Mouse (Mus musculus) hindbrain, embryonic 16.5 days (tissue): ENCODE data around the gene Sbk2. TPM values are rescaled to one million over a fixed set of nuclear protein-coding genes. Genes with fewer than 3 reads are reported as not detected.
A peak's percentile ranks its signal among the peaks of the same experiment; 100 is the strongest.

Experiments
- ATAC-seq: fragments of 200-750 bp; cut with Nextera tagmentation; 2 replicates; pipeline ENCODE4 v1.8.0; 2017; ENCODE audit warnings: moderate TSS enrichment, moderate library complexity
- H3K27ac ChIP-seq: fragments of 300-500 bp; sonication (generic); 2 replicates; pipeline ENCODE4 v1.5.1; 2014; ENCODE audit warnings: low read depth, mild to moderate bottlenecking, control low read depth, low read length, moderate library complexity
- H3K27me3 ChIP-seq: fragments of 300-500 bp; sonication (generic); replicated peaks from 2 replicates; pipeline ENCODE4 v1.6.1; 2014; ENCODE audit warnings: low read length; ENCODE audit not compliant: control insufficient read depth, insufficient read depth
- H3K36me3 ChIP-seq: fragments of 300-500 bp; sonication (generic); 2 replicates; pipeline ENCODE4 v1.6.1; 2014; ENCODE audit warnings: mild to moderate bottlenecking, low read length, moderate library complexity, mixed read lengths; ENCODE audit not compliant: control insufficient read depth, insufficient read depth
- H3K4me1 ChIP-seq: fragments of 300-500 bp; sonication (generic); 2 replicates; pipeline ENCODE4 v1.6.1; 2014; ENCODE audit warnings: low read depth, low read length; ENCODE audit not compliant: control insufficient read depth, insufficient read depth
- H3K4me2 ChIP-seq: fragments of 300-500 bp; sonication (generic); 2 replicates; pipeline ENCODE4 v1.6.1; 2014; ENCODE audit warnings: mild to moderate bottlenecking, low read length, control low read depth, moderate library complexity
- H3K4me3 ChIP-seq: fragments of 300-500 bp; sonication (generic); 2 replicates; pipeline ENCODE4 v1.5.1; 2014; ENCODE audit warnings: mild to moderate bottlenecking, low read length, control low read depth, moderate library complexity
- H3K9ac ChIP-seq: fragments of 300-500 bp; sonication (generic); 2 replicates; pipeline ENCODE4 v1.6.1; 2014; ENCODE audit warnings: low read depth, mild to moderate bottlenecking, control low read depth, low read length, moderate library complexity
- H3K9me3 ChIP-seq: fragments of 300-500 bp; sonication (generic); 2 replicates; pipeline ENCODE4 v1.6.1; 2014; ENCODE audit warnings: mild to moderate bottlenecking, low read length, moderate library complexity; ENCODE audit not compliant: control insufficient read depth
- WGBS: fragments of 180-500 bp; shearing (Covaris S2); extraction: QIAGEN DNeasy Blood & Tissue Kit; methylation state at CpG from one replicate; pipeline ENCODE4 v1.1.7; 2014; 5-methylcytosine and 5-hydroxymethylcytosine counted together
- polyA plus RNA-seq: library from polyadenylated mRNA; unstranded; fragments of >200 nt; fragmentation: Nextera tagmentation; extraction: Ambion mirVana; gene quantifications from 2 replicates; pipeline ENCODE4 v1.2.1, GENCODE M21; 2015

The Sbk2 gene
- polyA plus RNA-seq, 1 experiment from 2014 or later, result not detected

DNA sequence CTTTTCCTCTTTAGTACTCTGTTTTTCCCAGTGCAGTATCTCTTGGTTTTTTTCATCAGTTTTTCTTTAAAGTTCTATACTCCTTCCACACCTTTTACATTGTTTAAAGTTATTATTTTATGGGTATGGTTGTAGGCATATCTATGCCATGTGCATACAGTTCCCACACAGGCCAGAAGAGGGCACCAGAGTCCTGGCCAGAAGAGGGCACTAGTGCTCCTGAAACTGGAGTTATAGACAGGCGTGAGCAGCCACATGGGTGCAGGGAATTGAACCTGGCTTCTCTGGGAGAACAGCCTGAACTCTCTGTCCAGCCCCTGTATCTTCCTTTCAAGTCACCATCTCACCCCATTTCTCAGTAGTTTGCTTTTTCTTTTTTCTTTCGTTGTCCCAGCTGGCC lies 25.8 kb downstream of the Sbk2 start:
- Histone ChIP-seq H3K27me3 (no peaks in the 10 kb centered on the region), H3K4me3 (no peak overlapping the region), H3K27ac (no peak overlapping the region), H3K36me3 (no peaks in the 10 kb centered on the region), H3K9ac (no peak overlapping the region), H3K9me3 (no peaks in the 10 kb centered on the region), H3K4me1 (no peaks in the 10 kb centered on the region; the same call in 1 of the 2 replicates), H3K4me2 (no peak overlapping the region)
- ATAC-seq, result no peak
- WGBS, result 34% methylated on average over 2 of the region's 2 CpGs

DNA sequence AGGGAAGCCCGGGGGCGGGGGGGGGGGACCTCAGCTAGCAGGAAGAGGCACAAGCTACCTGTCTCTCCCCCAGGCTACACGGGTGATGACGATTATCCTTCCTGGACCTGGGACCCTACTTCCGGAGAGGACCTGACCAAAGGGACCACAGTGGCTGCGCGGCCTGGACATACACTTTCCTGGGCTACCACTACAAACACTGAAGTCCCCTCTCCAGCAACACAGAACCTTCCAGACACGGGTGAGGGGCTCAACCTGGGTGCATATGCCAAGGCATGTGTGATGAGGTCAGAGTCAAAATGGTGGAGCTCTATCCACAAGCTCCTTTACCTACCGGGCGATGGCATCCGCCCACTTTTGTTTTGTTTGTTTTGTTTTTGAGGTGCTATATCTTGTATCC lies 26.8 kb downstream of the Sbk2 start:
- no peaks in the 10 kb centered on the region for H3K36me3 ChIP-seq
- H3K9me3 ChIP-seq, result no peaks in the 10 kb centered on the region
- WGBS, result 82% methylated on average over 8 of the region's 11 CpGs
- H3K4me3 ChIP-seq, result no peak overlapping the region
- no peak overlapping the region for H3K9ac ChIP-seq
- no peak for ATAC-seq
- H3K4me2 ChIP-seq, result no peak overlapping the region
- H3K27ac ChIP-seq, result no peak overlapping the region
- H3K27me3 ChIP-seq, result no peaks in the 10 kb centered on the region
- H3K4me1 ChIP-seq, result no peaks in the 10 kb centered on the region

DNA sequence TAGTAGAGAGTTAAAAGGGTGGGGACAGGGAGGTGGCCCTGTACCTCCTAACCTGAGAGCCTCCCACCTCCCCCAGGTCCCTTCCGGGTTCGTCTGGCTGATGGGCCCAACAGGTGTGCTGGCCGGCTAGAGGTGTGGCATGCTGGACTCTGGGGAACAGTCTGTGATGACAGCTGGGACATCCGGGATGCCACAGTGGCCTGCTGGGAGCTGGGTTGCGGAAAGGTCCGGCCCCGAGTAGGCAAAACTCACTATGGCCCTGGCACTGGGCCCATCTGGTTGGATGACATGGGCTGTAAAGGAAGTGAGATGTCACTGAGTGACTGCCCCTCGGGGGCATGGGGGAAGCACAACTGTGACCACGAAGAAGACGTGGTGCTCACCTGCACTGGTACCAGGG lies 27.4 kb downstream of the Sbk2 start:
- WGBS, result 76% methylated on average over 10 of the region's 10 CpGs
- Histone ChIP-seq H3K27me3 (no peaks in the 10 kb centered on the region), H3K9me3 (no peaks in the 10 kb centered on the region), H3K4me3 (no peak overlapping the region), H3K36me3 (no peaks in the 10 kb centered on the region), H3K9ac (no peak overlapping the region), H3K4me1 (no peaks in the 10 kb centered on the region), H3K4me2 (no peak overlapping the region), H3K27ac (no peak overlapping the region)
- ATAC-seq, result no peak

DNA sequence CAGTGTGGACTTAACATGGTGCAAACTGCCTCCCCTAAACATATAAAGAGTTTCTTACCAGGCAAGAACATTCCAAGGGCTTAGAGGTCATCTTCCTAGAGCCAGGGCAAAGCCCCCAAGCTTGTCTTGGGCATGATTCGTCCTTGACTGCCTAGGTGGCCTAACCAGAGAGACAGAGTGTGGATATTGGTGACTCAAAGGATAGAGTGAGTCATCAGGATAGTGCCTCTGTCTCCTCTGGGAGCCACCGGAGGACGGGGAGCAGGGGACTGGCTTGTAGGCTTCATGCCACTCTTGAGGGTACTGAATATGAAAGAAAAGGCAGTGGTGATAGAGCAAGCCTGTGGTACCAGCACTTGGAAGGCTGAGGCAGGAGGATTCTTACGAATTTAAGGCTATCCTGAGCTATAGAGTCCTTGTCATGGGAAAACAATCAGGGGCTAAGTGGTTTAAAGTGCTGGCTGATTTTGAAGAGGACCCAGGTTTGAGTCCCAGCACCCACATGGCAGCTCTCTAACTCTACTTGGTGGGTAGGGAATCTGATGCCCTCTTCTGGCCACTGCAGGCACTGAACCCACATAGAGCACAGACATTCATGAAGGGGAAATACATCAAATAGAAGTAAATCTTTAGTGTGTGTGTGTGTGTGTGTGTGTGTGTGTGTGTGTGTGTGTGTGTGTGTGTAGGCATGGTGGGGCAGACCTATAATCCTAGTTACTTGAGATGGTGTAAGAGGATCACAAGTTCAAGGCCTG lies 29.9 kb downstream of the Sbk2 start:
- WGBS, result 76% methylated on average over 4 of the region's 4 CpGs

GRCm38 (mm10) chr7:4933103-4933502 lies 31.1 kb downstream of the Sbk2 start:
- no peaks in the 10 kb centered on the region for H3K27me3 ChIP-seq
- H3K4me1 ChIP-seq, result no peaks in the 10 kb centered on the region
- no peak overlapping the region for H3K4me3 ChIP-seq
- H3K27ac ChIP-seq, result no peak overlapping the region
- no peaks in the 10 kb centered on the region for H3K9me3 ChIP-seq
- H3K9ac ChIP-seq, result no peak overlapping the region
- WGBS, result 63% methylated on average over 12 of the region's 12 CpGs
- no peak overlapping the region for H3K4me2 ChIP-seq
- ATAC-seq, result no peak
- no peaks in the 10 kb centered on the region for H3K36me3 ChIP-seq

More for the DNA sequence above, 29.9 kb downstream of the Sbk2 start:
- H3K4me2 ChIP-seq, result no peak overlapping the region
- H3K9me3 ChIP-seq, result no peaks in the 10 kb centered on the region
- H3K27ac ChIP-seq, result no peak overlapping the region
- no peaks in the 10 kb centered on the region for H3K27me3 ChIP-seq
- H3K4me1 ChIP-seq, result no peaks in the 10 kb centered on the region
- no peak overlapping the region for H3K4me3 ChIP-seq
- no peak for ATAC-seq
- H3K9ac ChIP-seq, result no peak overlapping the region
- no peaks in the 10 kb centered on the region for H3K36me3 ChIP-seq

GRCm38 (mm10) chr7:4928323-4928722 lies 35.9 kb downstream of the Sbk2 start:
- Histone ChIP-seq H3K36me3 (no peaks in the 10 kb centered on the region), H3K4me3 (no peak overlapping the region), H3K9me3 (no peaks in the 10 kb centered on the region), H3K4me2 (no peak overlapping the region), H3K9ac (peak overlapping the region; percentile 27; the same call in 1 of the 2 replicates), H3K27me3 (no peaks in the 10 kb centered on the region), H3K27ac (no peak overlapping the region), H3K4me1 (peaks cover 24% of the 10 kb centered on the region)
- ATAC-seq, result no peak
- 71% methylated on average over 17 of the region's 17 CpGs for WGBS

DNA sequence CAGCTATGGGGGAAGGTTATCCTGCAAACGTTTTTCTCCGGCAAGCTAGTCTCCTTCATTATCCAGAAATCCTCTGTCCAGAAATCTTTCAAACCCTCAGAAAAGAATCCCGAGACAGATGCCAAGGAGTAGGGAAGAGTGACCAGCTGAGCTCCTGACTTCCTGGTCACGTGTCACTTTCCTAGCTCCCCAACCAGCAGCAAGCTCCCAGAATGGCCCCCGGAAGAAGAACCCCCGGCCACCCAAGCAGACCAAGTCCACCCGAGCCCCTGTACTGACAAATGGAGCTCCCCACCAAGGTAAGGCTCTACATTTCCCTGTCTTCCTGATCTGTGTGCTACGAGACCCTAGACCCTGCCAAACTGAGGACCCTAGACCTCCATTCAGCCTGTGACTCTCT lies 36.5 kb downstream of the Sbk2 start:
- no peak overlapping the region for H3K27ac ChIP-seq
- H3K4me2 ChIP-seq, result no peak overlapping the region
- ATAC-seq, result no peak
- H3K36me3 ChIP-seq, result no peaks in the 10 kb centered on the region
- WGBS, result 69% methylated on average over 8 of the region's 8 CpGs
- H3K9me3 ChIP-seq, result no peaks in the 10 kb centered on the region
- no peak overlapping the region for H3K9ac ChIP-seq
- H3K27me3 ChIP-seq, result no peaks in the 10 kb centered on the region
- peaks cover 25% of the 10 kb centered on the region for H3K4me1 ChIP-seq
- no peak overlapping the region for H3K4me3 ChIP-seq

DNA sequence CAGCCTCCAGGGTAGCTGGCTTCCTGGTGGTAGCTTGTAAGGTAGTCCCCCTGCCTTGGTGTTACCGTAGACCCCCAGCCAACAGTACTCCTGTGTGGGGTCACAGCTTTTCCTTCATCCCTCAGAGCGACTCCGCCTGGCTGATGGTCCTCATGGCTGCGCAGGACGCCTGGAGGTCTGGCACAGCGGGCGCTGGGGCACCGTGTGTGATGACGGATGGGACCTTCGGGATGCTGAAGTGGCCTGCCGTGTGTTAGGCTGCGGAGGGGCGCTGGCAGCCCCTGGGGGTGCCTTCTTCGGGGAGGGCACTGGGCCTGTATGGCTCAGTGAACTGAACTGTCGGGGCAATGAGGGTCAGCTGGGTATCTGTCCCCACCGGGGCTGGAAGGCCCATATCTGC lies 37.4 kb downstream of the Sbk2 start:
- Histone ChIP-seq H3K27ac (no peak overlapping the region), H3K36me3 (no peaks in the 10 kb centered on the region), H3K9ac (no peak overlapping the region), H3K4me3 (no peak overlapping the region), H3K9me3 (no peaks in the 10 kb centered on the region), H3K4me1 (peaks cover 30% of the 10 kb centered on the region), H3K27me3 (no peaks in the 10 kb centered on the region), H3K4me2 (no peak overlapping the region)
- 58% methylated on average over 16 of the region's 16 CpGs for WGBS
- ATAC-seq, result no peak

DNA sequence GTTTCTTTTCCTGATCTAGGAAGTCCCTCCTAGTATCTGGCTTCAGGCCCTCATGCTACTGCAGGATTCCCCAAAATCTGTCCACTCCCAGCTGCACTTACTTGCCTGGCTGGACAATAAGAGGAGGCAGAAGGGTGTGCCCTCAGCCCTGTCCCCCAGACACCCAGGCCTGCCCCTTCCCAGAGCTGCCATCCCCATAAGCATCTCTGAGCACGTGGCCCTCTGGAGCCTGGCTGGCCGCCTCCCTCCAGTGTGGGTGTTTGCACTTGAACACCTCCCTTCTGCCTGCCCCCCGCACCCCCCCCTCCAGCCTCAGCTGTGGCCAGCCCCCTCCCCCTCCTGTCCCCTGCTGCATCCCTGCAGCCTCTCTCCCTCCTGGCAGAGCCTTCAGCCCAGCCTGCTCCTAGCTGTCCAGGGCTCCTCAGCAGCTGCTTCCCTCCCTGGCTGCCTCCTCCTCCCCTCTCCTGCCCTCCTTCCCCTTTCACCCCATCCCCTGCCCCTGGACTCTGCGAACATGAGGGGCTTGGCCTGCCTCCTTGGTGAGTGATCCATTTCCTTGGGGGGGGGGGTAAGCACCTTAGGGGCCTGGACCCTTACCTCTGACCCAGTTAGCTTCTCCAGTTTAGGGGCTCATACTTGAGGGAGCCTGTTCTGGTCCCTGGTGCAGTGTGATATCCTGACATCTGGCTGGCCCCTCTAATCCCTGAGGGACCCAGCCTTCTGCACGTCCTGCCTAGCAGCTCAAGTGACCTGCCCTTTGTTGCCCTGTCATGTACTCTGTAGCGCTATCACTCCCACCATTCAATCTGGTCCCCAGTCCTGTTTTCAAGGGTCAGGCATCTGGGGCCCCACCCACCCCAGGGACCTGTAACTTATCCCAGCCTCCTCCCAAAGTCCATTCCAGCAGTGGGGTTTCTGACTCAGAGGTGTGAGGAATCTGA lies 38.5 kb downstream of the Sbk2 start, which contains the start of gene Ssc5d:
Gene Ssc5d, plus strand, starts transcription at position 345 of the 941 bp plus-strand sequence.
- no peaks in the 10 kb centered on the region for H3K9me3 ChIP-seq
- H3K27me3 ChIP-seq, result no peaks in the 10 kb centered on the region
- no peak within 1 kb of the TSS for H3K4me3 ChIP-seq
- peak within 1 kb of the TSS; percentile 38; the same call in 1 of the 2 replicates for H3K9ac ChIP-seq
- H3K36me3 ChIP-seq, result peaks cover 3% of the 10 kb centered on the region
- peak within 1 kb of the TSS; percentile 94 for H3K27ac ChIP-seq
- peaks cover 38% of the 10 kb centered on the region for H3K4me1 ChIP-seq
- 5% methylated on average over 6 of the region's 6 CpGs for WGBS
- peak within 1 kb of the TSS; percentile 85 for H3K4me2 ChIP-seq
- ATAC-seq, result no peak
